Comparison of ENCODE assay signal across 8 mouse cellular contexts in the genomic region with DNA sequence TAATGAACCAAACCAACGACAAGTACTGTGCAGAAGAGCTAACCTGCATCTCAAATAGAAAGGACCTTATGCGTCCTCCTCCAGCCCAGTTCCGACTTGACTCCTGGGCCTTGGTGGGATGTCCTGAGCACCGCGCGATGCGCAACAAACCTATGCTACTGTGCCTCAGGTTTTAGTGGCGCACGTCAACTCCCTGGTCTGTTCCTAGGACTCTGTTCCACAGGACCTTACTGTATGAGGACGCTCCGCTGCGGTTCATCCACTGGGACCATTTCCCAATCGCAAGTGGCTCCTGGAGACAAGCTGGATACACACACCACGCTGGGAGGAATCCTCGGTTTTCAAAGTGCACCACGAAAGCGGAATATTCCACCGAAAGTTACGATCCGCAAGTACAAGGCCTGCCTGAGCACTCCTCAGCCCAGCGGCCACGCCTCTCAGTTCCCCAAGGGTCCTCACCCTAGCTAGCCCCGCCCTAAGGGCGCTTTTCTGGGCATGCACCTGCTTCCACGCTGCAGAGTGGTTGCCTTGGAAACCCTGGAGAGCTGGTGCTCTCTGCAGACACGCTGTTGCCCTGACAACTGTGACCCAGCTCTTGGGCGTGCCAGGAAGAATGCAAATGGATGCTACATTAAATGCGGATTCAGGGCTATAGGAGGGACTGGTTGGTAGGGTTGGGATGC. TPM values are rescaled to one million over a fixed set of nuclear protein-coding genes. Genes with fewer than 3 reads are reported as not detected.
DNase-seq lines count a peak whose midpoint lies in the region; ATAC-seq lines count a peak whose summit lies in the region.

No protein-coding gene starts in this region.

- no peak overlapping the region for H3K27ac ChIP-seq in embryonic facial prominence, embryonic 11.5 days (replicated peaks; ENCODE audit: low read depth, low read length)
- peak overlapping the region; percentile 84 for H3K27ac ChIP-seq in hindbrain, embryonic 16.5 days (ENCODE audit: low read depth, low read length)

- H3K36me3 ChIP-seq in embryonic facial prominence, embryonic 11.5 days (replicated peaks; ENCODE audit: control insufficient read depth, insufficient read depth, low read depth, low read length), result no peaks in the 10 kb centered on the region
- H3K36me3 ChIP-seq in hindbrain, embryonic 16.5 days (ENCODE audit: control insufficient read depth, insufficient read depth, low read length), result no peaks in the 10 kb centered on the region

- H3K4me2 ChIP-seq in embryonic facial prominence, embryonic 11.5 days (ENCODE audit: low read depth, low read length), result peak overlapping the region; percentile 60
- H3K4me2 ChIP-seq in hindbrain, embryonic 16.5 days (ENCODE audit: low read length), result peak overlapping the region; percentile 70

- WGBS in embryonic facial prominence, embryonic 11.5 days, result 2% methylated on average over 28 of the region's 28 CpGs
- under 1% methylated on average over 28 of the region's 28 CpGs for WGBS in hindbrain, embryonic 16.5 days

- ATAC-seq in embryonic facial prominence, embryonic 11.5 days (replicated peaks; ENCODE audit: insufficient number of reproducible peaks, low FRiP score, low TSS enrichment, low read depth), result peak; percentile 92
- ATAC-seq in hindbrain, embryonic 16.5 days, result peak; percentile 94

- DNase-seq in A20 (ENCODE audit: low read depth, low spot score) (peak; percentile 87), ZHBTc4 (ENCODE audit: low read depth, low spot score) (peak; percentile 93)
- DNase-seq in embryonic facial prominence, embryonic 11.5 days (ENCODE audit: low spot score), result peak; percentile 85
- peak; percentile 79 for DNase-seq in left cerebral cortex, adult 11 months (ENCODE audit: low spot score)
- DNase-seq in lung, postnatal 10 days, result peak; percentile 83
- peak; percentile 85 for DNase-seq in right cerebral cortex, adult 18-20 months
- no peak for DNase-seq in yolk sac, embryonic 10.5 days (ENCODE audit: low spot score)

- H3K27me3 ChIP-seq in embryonic facial prominence, embryonic 11.5 days (ENCODE audit: control insufficient read depth, insufficient read depth, low read length), result peaks cover 7% of the 10 kb centered on the region
- H3K27me3 ChIP-seq in hindbrain, embryonic 16.5 days (replicated peaks; ENCODE audit: control insufficient read depth, insufficient read depth, low read length), result no peaks in the 10 kb centered on the region

- H3K4me3 ChIP-seq in embryonic facial prominence, embryonic 11.5 days (ENCODE audit: low read depth, low read length), result peak overlapping the region; percentile 24
- H3K4me3 ChIP-seq in hindbrain, embryonic 16.5 days (ENCODE audit: low read length), result peak overlapping the region; percentile 49

- peaks cover 6% of the 10 kb centered on the region; the same call in 1 of the 2 replicates for H3K4me1 ChIP-seq in embryonic facial prominence, embryonic 11.5 days (ENCODE audit: control insufficient read depth, insufficient read depth, low read length)
- peaks cover 29% of the 10 kb centered on the region for H3K4me1 ChIP-seq in hindbrain, embryonic 16.5 days (ENCODE audit: control insufficient read depth, insufficient read depth, low read depth, low read length)

- H3K9me3 ChIP-seq in embryonic facial prominence, embryonic 11.5 days (replicated peaks; ENCODE audit: control insufficient read depth, low read length), result no peaks in the 10 kb centered on the region
- 0 out of 2 replicates have a peak, but pooled peaks cover 2% of the 10 kb centered on the region for H3K9me3 ChIP-seq in hindbrain, embryonic 16.5 days (ENCODE audit: control insufficient read depth, low read length)

- H3K9ac ChIP-seq in embryonic facial prominence, embryonic 11.5 days (replicated peaks; ENCODE audit: low read length), result no peak overlapping the region
- peak overlapping the region; percentile 67 for H3K9ac ChIP-seq in hindbrain, embryonic 16.5 days (ENCODE audit: low read depth, low read length)

RNA-seq across cellular contexts. Expression of a gene that starts 1.5 kb away (rescaled TPM):
- 37.4 and 37.7 TPM in 2 replicates for polyA plus RNA-seq in embryonic facial prominence, embryonic 11.5 days (2014; fragmentation: Nextera tagmentation; extraction: Ambion mirVana)
- 151 and 154 TPM in 2 replicates for polyA plus RNA-seq in hindbrain, embryonic 16.5 days (2015; fragmentation: Nextera tagmentation; extraction: Ambion mirVana)
